In the genomic region with DNA sequence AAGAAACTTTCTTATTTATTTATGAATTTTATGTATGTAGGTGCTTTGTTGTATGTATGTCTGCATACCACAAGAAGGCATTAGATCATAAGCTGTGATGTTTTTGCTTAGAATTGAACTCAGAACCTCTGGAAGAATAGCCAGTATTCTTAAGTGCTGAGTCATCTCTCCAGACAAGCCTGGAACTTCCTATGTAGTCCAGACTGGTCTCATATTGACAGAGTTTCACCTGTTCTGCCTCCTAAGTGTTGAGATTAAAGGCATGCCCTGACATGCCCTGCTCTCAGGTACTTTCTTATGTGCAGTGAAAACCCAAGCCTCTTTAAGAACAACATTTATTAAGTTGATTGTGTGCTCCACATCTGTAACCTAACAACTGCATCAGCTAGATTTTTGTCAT, we compare ENCODE assay signal across 11 mouse cellular contexts.
"Had no signal": no experiment of that assay in that cellular context is flagged by ENCODE, and none has a peak within 500 bp of the region (broad histone marks: within the 10 kb centered on the region; RNA-seq: fewer than 3 reads in every experiment).

No protein-coding gene starts in this region.

- H3K4me1 ChIP-seq: neural tube, embryonic 12.5 days had no signal

- DNase-seq: kidney, adult 2 months; kidney, postnatal 4 days; lung, postnatal 36 days; thymus, adult 18-20 months; thymus, postnatal 14 days had no signal

- H3K4me3 ChIP-seq: layer of hippocampus, adult 2 months; midbrain, embryonic 10.5 days; neural tube, embryonic 12.5 days had no signal

- H3K27ac ChIP-seq: kidney, postnatal 0 days; layer of hippocampus, adult 2 months; midbrain, embryonic 10.5 days; neural tube, embryonic 12.5 days; stomach, postnatal 0 days had no signal

- H3K27me3 ChIP-seq: neural tube, embryonic 12.5 days had no signal

- H3K9me3 ChIP-seq: midbrain, embryonic 10.5 days; neural tube, embryonic 12.5 days had no signal

- H3K4me2 ChIP-seq: liver, embryonic 11.5 days; neural tube, embryonic 12.5 days had no signal

- H3K9ac ChIP-seq: neural tube, embryonic 12.5 days had no signal
